Mouse (Mus musculus) common myeloid progenitor, adult 5-6 weeks (primary cell): Measurements from ENCODE around the gene Has3. TPM values are rescaled to one million over a fixed set of nuclear protein-coding genes. Genes with fewer than 3 reads are reported as not detected.
"Not testable (repeated sequence)": the region's sequence is repeated elsewhere in the genome, so short reads cannot be mapped to it uniquely, and the experiment has no call there.

Experiments
- ATAC-seq: replicated peaks from 2 replicates; pipeline ENCODE4 v1.8.0; 2016; ENCODE audit warnings: low read depth, mild to moderate bottlenecking, moderate TSS enrichment, inconsistent platforms; ENCODE audit not compliant: poor library complexity, severe bottlenecking
- total RNA-seq: library from RNA; stranded (forward); fragments of 200-1000, 187-1606 nt; gene quantifications from 2 replicates; pipeline ENCODE4 v1.2.3, GENCODE M21; 2017

The Has3 gene
- total RNA-seq, 1 experiment from 2014 or later = 2.5 TPM

DNA sequence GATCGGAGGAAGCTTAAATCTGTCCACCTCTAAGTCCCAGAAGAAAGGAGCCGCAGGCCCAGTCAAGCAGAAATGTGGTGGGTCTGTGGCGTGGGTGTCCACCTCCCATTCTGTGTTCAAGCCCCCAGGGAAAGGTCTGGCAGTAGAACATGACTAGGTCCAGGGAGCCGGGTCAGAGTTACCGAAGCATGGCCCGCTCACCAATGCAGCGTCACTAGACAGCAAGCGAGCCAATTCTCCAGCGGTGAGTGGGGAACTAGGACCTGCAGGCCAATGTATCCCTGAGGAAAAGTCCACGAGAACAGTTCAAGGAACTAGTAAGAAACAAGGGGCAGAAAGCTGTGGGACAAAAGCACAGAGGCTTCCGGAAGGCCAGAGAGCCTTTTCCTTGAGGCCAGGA, 14.1 kb downstream of the Has3 start:
- ATAC-seq = not testable (repeated sequence)

DNA sequence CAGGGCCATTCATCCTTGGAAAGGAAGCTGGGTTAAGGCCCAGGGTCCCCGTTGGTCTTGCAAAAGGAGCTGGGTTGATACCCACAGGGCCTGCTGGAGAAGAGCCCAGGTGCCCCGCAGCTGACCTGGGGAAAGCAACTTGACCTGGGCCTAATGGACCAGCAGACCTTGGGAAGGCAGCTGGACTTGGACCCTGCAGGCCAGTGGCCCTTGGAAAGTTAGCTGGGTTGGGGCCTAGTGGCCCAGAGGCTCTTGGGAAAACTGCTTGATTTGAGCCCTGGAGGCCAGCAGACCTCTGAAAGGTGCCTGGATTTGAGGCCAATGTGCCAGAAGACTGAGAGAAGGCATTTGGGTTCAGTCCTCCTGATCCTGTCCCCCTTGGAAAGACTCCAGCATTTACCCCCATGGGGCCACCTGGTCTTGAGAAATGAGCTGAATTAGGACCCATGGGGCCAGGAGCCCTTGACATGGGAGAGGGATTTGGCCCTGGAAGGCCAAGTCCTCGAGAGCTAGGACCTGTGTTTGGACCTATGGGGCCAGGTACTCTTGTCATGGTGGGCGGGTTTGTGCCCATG, 14.9 kb downstream of the Has3 start:
- not testable (repeated sequence) for ATAC-seq

- peak; percentile 83 for ATAC-seq
These were observed 17.5 kb downstream of the Has3 start for GRCm38 (mm10) chr8:106887336-106888189.

- ATAC-seq = no peak
These were observed 18.8 kb downstream of the Has3 start for GRCm38 (mm10) chr8:106888803-106889202.

DNA sequence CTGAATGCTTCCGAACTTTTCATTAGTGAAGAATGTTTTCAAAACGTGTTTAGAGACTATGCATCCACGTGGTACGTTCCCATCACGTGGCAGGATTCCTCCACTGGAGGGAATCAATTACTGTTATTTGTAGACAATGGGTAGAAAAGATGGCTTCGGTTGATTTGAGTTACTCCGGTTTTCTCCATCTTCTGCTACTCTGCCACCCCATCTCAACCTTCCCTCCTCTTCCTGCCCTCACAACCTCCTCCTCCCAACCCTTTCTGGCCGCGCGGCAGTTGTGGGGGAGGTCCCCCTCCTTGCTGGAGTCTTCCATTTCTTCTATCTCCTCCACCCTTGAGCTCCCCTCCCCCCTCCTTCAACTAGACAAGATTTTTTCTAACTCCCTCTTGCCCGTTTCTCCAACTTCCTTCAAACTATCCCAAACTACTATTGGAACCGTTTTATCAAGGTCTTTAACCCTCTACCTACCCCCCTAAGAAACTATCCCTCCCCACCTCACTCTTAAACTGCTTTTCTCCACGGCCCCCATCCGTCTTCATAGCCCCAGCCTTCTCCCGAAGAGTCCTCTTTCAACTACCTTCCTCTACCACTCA, 22.3 kb downstream of the Has3 start:
- ATAC-seq = peak; percentile 55

DNA sequence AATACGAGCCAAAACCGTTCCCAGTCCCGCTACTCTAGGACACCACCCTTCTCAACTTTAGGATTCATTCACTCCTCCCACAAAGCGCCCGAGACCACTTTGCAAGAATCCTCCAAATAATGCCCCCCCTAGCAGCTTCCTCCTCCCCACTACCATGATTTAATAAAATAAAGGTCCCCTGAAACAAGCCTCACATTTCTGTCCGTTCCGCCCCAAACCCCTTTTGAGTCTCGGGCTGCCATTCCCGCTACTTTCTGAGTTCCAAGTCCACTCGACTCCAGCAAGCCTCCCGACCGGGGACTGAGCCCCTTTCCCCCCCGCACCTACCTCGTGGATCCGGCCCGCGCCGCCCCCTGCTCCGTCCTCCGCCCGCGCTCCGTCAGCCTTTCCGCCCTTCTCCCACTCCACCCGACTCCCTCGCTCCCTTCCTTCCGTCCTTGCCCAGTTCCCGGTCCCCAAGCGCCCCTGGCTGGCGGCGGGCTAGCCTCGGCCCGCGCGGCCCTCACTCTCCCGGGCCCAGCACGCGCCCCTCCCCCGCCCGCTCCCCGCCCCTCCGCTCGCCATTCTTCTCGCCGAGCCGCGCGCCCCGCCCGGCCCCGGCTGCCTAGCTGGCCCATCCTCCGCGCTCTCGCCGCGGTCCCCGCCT, 22.9 kb downstream of the Has3 start:
- peak; percentile 57 for ATAC-seq

- ATAC-seq = peak; percentile 78
These were observed 23.6 kb downstream of the Has3 start, which contains the start of gene Utp4 for GRCm38 (mm10) chr8:106893481-106894156. TSS of gene Utp4 (plus strand) at chr8:106893636.

DNA sequence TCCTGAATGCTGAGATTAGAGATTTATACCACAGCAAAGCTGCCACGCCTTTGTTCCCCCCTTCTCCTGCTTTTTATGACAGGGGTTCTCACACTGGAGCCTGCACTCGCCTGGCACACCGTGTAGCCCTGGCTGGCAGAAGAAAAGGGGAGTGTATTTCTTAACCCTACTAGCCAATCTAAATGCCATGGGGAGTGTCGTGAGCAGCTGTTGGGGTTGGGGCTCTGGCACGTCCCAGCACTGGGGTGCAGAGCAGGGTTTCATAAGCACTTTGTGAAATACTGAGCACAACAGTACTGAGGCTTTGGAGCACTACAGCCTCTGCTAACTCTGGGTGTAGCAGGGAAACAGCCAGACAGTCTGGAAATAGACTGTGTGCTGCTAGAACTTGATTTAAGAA, 29.4 kb downstream of the Has3 start:
- ATAC-seq = no peak

GRCm38 (mm10) chr8:106905727-106906480, 35.9 kb downstream of the Has3 start:
- ATAC-seq = 0 out of 2 replicates have a peak, but pooled peaks have one; percentile 47

- ATAC-seq = no peak
These were observed 36.6 kb downstream of the Has3 start for GRCm38 (mm10) chr8:106906635-106907034.

DNA sequence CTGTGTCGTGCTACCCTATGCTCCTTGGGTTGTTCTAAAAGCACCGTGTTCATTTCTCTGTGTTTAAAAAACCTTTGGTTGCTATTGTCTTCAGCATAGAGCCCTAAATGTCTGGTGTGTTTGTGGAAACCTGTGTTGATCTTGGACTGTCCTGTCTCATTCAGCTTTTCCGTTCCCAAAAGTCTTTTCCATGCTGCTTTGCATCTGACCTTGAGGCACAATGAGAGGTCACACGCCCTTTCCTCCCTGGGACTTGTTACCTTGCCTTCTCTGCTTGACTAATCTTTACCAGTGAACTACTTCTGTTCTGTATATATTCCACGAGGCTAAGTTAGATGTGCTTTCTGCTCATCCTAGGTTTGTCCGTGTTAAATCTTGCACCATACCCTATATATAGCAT, 37.4 kb downstream of the Has3 start:
- no peak for ATAC-seq

GRCm38 (mm10) chr8:106908291-106908690, 38.2 kb downstream of the Has3 start:
- ATAC-seq = no peak

- no peak for ATAC-seq
These were observed 43.6 kb downstream of the Has3 start for GRCm38 (mm10) chr8:106913631-106914030.

DNA sequence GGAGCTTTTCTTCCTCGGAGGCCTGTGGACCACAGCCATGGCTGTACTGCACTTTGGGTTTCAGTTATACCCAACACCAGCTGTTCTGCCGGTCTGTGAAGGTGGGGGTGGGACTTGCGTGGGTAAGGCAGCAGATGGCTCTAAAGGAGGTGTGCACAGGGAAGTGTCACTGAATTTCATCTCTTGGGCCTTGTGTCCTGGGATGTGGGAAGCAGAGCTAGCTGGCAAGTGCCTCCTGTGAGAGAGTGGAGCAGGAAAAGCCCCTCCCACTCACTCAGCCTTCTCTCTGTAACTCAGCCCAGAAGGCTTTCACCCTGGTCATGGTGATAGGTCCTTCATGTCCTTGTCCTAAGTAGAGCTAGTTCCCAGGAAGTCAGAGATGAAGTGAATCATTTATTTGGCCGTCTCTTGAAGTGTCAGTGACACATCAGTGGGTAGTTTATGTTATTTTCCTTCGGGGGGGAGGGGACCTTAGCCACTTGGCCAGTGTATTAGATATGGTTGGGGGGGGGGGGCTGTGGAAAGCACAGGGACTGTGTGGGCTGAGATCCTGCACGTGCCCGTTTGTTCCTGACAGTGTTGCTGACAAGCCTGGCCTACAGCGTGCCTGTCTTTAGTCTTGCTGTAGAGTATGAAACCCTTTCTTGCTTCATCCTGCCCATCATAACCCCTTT, 49.8 kb downstream of the Has3 start:
- no peak for ATAC-seq

DNA sequence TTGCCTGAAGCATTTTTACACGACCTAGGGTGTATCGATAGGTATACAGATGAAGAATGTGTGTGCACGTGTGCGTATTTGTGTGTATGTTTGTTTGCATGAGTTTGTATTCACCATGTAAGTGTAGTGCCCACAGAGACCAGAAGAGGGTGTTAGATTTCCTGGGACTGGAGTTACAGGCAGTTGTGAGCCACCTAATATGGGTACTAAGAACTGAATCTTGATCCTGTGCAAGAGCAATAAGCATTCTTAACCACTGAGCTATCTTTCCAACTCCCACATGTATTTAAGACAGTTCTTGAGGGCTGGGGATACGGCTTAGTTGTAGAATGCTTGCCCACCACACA, 50.3 kb downstream of the Has3 start:
- no peak for ATAC-seq

GRCm38 (mm10) chr8:106924057-106924456, 54.0 kb downstream of the Has3 start:
- no peak for ATAC-seq

DNA sequence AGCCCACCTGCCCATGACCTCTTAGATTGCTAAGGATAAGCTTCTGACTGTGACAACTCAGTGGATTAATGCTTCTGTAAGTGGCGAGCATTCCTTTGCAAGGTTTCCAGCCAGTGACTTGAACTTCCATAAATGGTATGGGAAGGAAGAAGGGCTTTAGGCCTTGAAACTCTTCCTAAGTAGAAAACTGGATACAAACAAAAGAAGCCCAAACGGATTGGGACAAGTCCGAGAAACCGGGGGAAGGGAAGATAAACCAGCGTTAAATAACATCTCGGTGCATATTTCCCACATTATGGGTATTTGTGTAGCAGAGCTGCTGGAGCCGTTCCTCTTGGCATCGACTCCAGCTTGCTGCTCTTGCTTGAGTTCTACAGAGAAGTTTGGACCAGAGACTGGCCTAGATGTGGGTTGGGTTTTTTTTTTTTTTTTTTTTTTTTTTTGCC, 54.9 kb downstream of the Has3 start:
- ATAC-seq = no peak

DNA sequence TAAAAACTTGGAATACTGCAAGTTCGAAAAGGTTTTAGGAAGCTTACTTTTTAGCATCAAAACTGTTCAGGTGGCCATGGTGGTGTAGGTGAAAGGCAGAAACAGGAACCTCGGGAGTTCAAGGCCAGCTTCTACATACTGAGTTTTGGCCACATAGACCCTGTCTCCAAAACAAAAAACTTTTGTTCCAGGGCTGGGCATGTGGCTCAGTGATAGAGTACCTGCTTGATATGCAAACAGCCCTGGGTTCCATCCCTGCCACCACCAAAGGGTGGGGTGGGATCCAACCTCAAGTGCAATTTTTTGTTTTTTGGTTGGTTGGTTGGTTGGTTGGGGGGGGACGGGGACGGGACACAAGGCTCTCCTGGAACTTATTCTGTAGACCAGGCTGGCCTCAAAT, 55.4 kb downstream of the Has3 start:
- ATAC-seq = no peak

DNA sequence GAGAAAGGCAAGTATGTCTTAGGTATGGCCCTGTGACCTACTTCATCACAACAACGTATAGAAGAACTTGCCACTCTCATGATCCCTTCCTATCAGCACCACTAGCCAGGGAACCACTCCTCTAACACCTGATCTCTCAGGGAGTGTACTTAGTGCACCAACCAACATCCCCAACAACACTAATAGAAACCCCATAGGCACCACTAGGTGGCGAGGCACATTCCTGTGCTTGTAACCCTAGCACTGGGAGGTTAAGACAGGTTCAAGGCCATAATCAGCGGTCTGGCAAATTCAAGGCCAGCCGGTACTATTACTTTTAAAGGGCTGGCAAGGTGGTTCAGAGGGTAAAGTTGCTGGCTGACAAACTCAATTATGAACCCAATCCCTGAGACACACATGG, 57.2 kb downstream of the Has3 start:
- peak; percentile 90 for ATAC-seq
